Comparison of ENCODE assay signal across 7 mouse cellular contexts in genomic region chrX:164183844-164184243, GRCm38 (mm10). TPM values are rescaled to one million over a fixed set of nuclear protein-coding genes. Genes with fewer than 3 reads are reported as not detected.
A peak's percentile ranks its signal among the peaks of the same experiment; 100 is the strongest.
DNase-seq lines count a peak whose midpoint lies in the region; ATAC-seq lines count a peak whose summit lies in the region.

No protein-coding gene starts in this region.

- no peak overlapping the region for H3K4me3 ChIP-seq in embryonic facial prominence, embryonic 11.5 days (ENCODE audit: low read depth, low read length)
- no peak overlapping the region for H3K4me3 ChIP-seq in limb, embryonic 10.5 days

- no peak overlapping the region for H3K27ac ChIP-seq in embryonic facial prominence, embryonic 11.5 days (replicated peaks; ENCODE audit: low read depth, low read length)
- H3K27ac ChIP-seq in limb, embryonic 10.5 days = no peak overlapping the region

- H3K27me3 ChIP-seq in embryonic facial prominence, embryonic 11.5 days (ENCODE audit: control insufficient read depth, insufficient read depth, low read length) = no peaks in the 10 kb centered on the region
- peaks cover 88% of the 10 kb centered on the region for H3K27me3 ChIP-seq in limb, embryonic 10.5 days (ENCODE audit: low read depth, poor library complexity, severe bottlenecking)

- ATAC-seq in embryonic facial prominence, embryonic 11.5 days (replicated peaks; ENCODE audit: insufficient number of reproducible peaks, low FRiP score, low TSS enrichment, low read depth) = no peak

- H3K9me3 ChIP-seq in embryonic facial prominence, embryonic 11.5 days (replicated peaks; ENCODE audit: control insufficient read depth, low read length) = no peaks in the 10 kb centered on the region
- no peaks in the 10 kb centered on the region for H3K9me3 ChIP-seq in limb, embryonic 10.5 days (replicated peaks)

- H3K4me2 ChIP-seq in embryonic facial prominence, embryonic 11.5 days (ENCODE audit: low read depth, low read length) = no peak overlapping the region

- no peaks in the 10 kb centered on the region for H3K36me3 ChIP-seq in embryonic facial prominence, embryonic 11.5 days (replicated peaks; ENCODE audit: control insufficient read depth, insufficient read depth, low read depth, low read length)
- no peaks in the 10 kb centered on the region for H3K36me3 ChIP-seq in limb, embryonic 10.5 days

- 28% methylated on average over 3 of the region's 3 CpGs for WGBS in embryonic facial prominence, embryonic 11.5 days
- WGBS in limb, embryonic 10.5 days = 32% methylated on average over 3 of the region's 3 CpGs

- H3K4me1 ChIP-seq in embryonic facial prominence, embryonic 11.5 days (ENCODE audit: control insufficient read depth, insufficient read depth, low read length) = no peaks in the 10 kb centered on the region
- H3K4me1 ChIP-seq in limb, embryonic 10.5 days = no peaks in the 10 kb centered on the region

- H3K9ac ChIP-seq in embryonic facial prominence, embryonic 11.5 days (replicated peaks; ENCODE audit: low read length) = no peak overlapping the region

- DNase-seq in urinary bladder, postnatal 36 days (ENCODE audit: low spot score in 2 of 2) = peak; percentile 14 to 32
- DNase-seq in urinary bladder, adult 2 months (ENCODE audit: low spot score) = no peak
- DNase-seq in adrenal gland, postnatal 14 days = peak; percentile 52
- DNase-seq in embryonic facial prominence, embryonic 11.5 days (ENCODE audit: low spot score) = peak; percentile 75
- DNase-seq in induced T-regulatory cell, adult 2 months (ENCODE audit: low read depth) = peak; percentile 67
- peak; percentile 37 for DNase-seq in limb, embryonic 10.5 days (ENCODE audit: low spot score)
- DNase-seq in retina, postnatal 1 day = peak; percentile 74

RNA-seq across cellular contexts. Expression of gene Ace2, which starts 44.7 kb away (rescaled TPM):
- 7.4 and 7.6 TPM in 2 replicates for polyA plus RNA-seq in urinary bladder, adult 2 months (2012; rRNA removed)
- total RNA-seq in adrenal gland, postnatal 14 days (2021) = 21.6 and 23.5 TPM in 2 replicates
- polyA plus RNA-seq in embryonic facial prominence, embryonic 11.5 days (2014; fragmentation: Nextera tagmentation; extraction: Ambion mirVana) = 0.21 TPM in 1 of 2 replicates, not detected in the other
- 0.04 and 0.14 TPM in 2 replicates for polyA plus RNA-seq in limb, embryonic 10.5 days (2016; fragmentation: Nextera tagmentation; extraction: Ambion mirVana)
